Mouse (Mus musculus) olfactory bulb, adult 2 months (tissue): ENCODE results near the gene Sorl1.

Experiments
- CTCF ChIP-seq: fragments of 200-500 bp; IDR thresholded peaks from 2 replicates; pipeline ENCODE4 v1.5.1; 2012; ENCODE audit warnings: low read depth, mild to moderate bottlenecking, low read length, moderate library complexity; ENCODE audit not compliant: insufficient read depth
- POLR2A ChIP-seq: fragments of 200-500 bp; IDR thresholded peaks from 2 replicates; pipeline ENCODE4 v1.6.1; 2012; ENCODE audit warnings: mild to moderate bottlenecking, low read depth, low read length, moderate library complexity; ENCODE audit not compliant: insufficient read depth

DNA sequence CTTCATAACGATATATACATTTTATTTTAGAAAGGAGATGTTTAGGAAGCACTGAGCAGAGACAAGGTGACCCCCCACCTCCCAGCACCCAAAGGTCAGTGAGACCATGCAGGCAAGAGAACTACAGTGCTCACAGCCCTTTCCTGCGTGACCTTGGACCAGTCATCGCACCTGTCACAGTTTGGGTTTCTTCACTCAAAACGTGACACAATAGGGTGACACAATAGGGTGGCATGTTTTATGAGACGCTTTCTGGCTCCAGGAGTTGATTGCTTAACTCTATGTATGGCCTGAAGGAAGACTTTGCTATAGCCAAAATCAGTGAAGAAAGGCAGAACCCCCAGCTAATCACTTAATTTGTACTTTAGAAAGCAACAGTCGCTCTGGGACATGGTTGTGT is 1.7 kb downstream of the Sorl1 start:
- TF ChIP-seq POLR2A (no peak), CTCF (no peak)
